In the genomic region with DNA sequence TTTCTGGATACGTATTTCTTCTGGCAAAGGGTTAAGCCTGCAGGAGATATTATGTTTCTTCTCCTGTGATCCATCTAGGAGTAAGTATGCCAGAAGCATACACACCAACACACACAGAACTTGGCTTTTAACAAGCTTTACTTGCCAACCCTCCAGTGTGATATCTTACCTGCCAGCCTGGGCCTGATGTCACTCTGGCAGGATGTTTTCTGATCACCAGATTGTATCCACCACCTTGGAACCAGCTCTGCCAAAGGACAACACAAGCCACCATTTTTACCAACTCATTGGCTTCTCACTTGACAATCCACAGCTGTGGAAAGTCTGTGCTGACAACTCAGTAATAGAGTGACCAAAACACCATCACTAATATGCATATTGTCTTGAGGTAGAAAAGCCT, we compare ENCODE assay signal across 26 mouse cellular contexts.
"Had no signal": no experiment of that assay in that cellular context is flagged by ENCODE, and none has a peak within 500 bp of the region (broad histone marks: within the 10 kb centered on the region; RNA-seq: fewer than 3 reads in every experiment).

No protein-coding gene starts in this region.

- H3K9ac ChIP-seq: heart, embryonic 13.5 days; heart, embryonic 15.5 days; hindbrain, embryonic 12.5 days; hindbrain, embryonic 15.5 days; kidney, embryonic 15.5 days; limb, embryonic 13.5 days; limb, embryonic 15.5 days; liver, embryonic 12.5 days; liver, embryonic 14.5 days had no signal

- H3K4me2 ChIP-seq: heart, embryonic 11.5 days; heart, embryonic 13.5 days; heart, embryonic 15.5 days; hindbrain, embryonic 12.5 days; hindbrain, embryonic 15.5 days; kidney, embryonic 15.5 days; limb, embryonic 13.5 days; limb, embryonic 15.5 days; liver, embryonic 12.5 days had no signal

- H3K27ac ChIP-seq: heart, adult 2 months; heart, embryonic 13.5 days; heart, embryonic 15.5 days; hindbrain, embryonic 12.5 days; hindbrain, embryonic 15.5 days; kidney, embryonic 15.5 days; kidney, postnatal 0 days; limb, embryonic 13.5 days; limb, embryonic 15.5 days; liver, embryonic 12.5 days; liver, embryonic 14.5 days had no signal

- H3K9me3 ChIP-seq: heart, embryonic 13.5 days; heart, embryonic 15.5 days; hindbrain, embryonic 12.5 days; hindbrain, embryonic 15.5 days; kidney, embryonic 15.5 days; limb, embryonic 13.5 days; limb, embryonic 15.5 days had no signal

- H3K4me3 ChIP-seq: heart, adult 2 months; heart, embryonic 13.5 days; heart, embryonic 15.5 days; hindbrain, embryonic 12.5 days; hindbrain, embryonic 15.5 days; kidney, embryonic 15.5 days; limb, embryonic 13.5 days; limb, embryonic 15.5 days; liver, embryonic 12.5 days had no signal

- DNase-seq: gastrocnemius, postnatal 14 days; gastrocnemius, postnatal 36 days; heart, adult 11 months; heart, adult 2 months; heart, postnatal 14 days; heart, postnatal 36 days; kidney, adult 11 months; kidney, adult 2 months; kidney, adult 9 months; kidney, postnatal 14 days; kidney, postnatal 36 days; layer of hippocampus, adult 9-11 months; layer of hippocampus, postnatal 36 days; left cerebral cortex, postnatal 4 days had no signal

- H3K4me1 ChIP-seq: heart, embryonic 13.5 days; heart, embryonic 15.5 days; hindbrain, embryonic 12.5 days; hindbrain, embryonic 15.5 days; kidney, embryonic 15.5 days; limb, embryonic 13.5 days; limb, embryonic 15.5 days; liver, embryonic 12.5 days had no signal

- H3K36me3 ChIP-seq: heart, embryonic 13.5 days; heart, embryonic 15.5 days; hindbrain, embryonic 12.5 days; hindbrain, embryonic 15.5 days; kidney, embryonic 15.5 days; limb, embryonic 13.5 days; limb, embryonic 15.5 days; liver, embryonic 12.5 days had no signal

- H3K27me3 ChIP-seq: heart, embryonic 13.5 days; heart, embryonic 15.5 days; hindbrain, embryonic 12.5 days; hindbrain, embryonic 15.5 days; kidney, embryonic 15.5 days; limb, embryonic 13.5 days; limb, embryonic 15.5 days; liver, embryonic 12.5 days had no signal

- ATAC-seq: intestine, embryonic 16.5 days; liver, embryonic 12.5 days had no signal
